Mouse (Mus musculus): Measurements from ENCODE around the gene Gbp4.
"Not testable (repeated sequence)": the region's sequence is repeated elsewhere in the genome, so short reads cannot be mapped to it uniquely, and the experiment has no call there.

Gene Gbp4

DNA sequence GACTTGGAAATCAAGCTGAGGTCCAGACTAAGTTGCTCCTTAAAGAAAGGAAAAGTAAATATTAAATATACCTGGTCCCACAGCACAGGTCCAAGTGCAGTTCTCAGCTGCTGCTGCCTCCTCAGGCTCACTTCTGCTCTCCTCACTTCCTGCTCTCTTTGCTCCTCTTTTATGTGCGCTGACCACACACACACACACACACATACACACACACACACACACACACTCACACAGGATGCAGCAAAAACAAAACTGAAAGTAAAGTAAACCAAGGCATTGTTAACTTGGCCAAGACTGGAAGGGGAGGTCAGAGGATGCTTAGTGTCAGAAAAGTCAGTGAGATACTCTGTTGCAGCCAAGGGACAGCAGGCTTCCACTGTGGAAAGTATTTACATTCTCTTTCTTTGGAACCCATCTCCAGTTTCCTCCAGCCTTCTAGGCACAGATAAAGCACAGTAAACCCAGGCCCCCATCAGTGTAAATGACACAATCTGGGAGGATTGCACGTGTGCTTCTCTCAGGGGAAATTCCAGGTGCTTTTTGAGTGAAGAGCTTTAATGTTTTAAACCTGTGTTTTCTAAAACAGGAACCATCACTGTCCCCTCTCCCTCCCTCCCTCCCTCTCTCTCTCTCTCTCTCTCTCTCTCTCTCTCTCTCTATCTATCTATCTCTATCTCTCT, at the start of gene Gbp4, which contains the start of the genes Gbp9 and Gbp8:
Gene Gbp4, minus strand, starts transcription at position 178 of the 680 bp plus-strand sequence.
Gene Gbp9, minus strand, starts transcription at position 131 of the 680 bp plus-strand sequence.
Gene Gbp8, minus strand, starts transcription at position 132 of the 680 bp plus-strand sequence.
- DNase-seq: not testable (repeated sequence)

DNA sequence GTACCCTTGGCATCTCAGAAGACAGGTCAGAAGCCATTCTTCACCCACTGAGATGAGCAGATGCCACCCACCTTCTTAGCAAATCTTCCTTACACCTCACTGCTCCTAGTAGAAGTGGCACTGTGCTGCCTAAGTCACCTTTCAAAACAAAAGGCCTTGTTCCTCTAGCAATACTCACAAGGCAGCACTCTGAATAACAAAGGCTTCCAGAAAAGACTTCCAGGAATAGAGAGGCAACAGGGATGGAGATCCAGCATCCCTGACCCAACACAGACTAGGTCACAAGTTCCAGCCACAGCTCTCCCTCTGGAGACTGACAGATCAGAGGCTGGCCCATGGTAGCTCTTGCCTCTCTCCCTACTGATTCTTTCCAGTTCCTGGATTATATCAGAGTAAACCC, 42.1 kb upstream of the Gbp4 start:
- DNase-seq: no peak

DNA sequence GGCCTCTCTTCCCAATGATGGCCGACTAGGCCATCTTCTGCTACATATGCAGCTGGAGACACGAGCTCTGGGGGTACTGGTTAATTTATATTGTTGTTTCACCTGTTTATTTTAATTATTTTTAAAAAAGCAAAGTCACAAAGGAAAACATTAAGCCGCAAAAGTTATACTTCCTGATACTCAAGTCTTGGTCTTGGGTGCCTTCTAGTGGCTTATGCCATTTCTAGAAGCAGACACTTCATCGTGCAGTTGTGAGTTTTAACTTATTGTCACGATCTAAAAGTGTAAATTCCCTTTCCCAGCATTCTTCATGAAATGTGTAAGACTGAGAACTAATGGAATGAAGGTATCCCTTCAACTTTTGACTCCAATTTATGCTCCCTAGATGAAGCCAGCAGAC, 17.2 kb upstream of the Gbp4 start:
- no peak for DNase-seq

DNA sequence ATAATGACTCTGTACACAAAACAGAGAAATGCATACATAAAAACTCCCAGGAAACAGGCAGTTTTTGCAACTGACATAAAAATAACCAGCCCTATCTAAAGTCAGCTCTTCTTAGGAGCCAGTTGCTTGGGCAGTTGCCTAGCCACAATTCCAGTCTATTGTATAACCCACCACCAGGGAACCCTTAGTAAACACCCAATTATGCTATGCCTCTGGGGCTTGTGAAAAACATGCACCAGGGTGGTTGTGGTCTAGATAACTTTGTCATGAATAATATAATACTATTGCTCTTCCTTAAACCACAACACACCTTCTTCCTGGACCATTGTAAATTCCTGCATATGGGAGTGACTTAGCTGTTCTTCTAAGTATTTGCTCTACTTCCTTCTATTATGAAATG, 14.7 kb upstream of the Gbp4 start:
- DNase-seq: no peak

DNA sequence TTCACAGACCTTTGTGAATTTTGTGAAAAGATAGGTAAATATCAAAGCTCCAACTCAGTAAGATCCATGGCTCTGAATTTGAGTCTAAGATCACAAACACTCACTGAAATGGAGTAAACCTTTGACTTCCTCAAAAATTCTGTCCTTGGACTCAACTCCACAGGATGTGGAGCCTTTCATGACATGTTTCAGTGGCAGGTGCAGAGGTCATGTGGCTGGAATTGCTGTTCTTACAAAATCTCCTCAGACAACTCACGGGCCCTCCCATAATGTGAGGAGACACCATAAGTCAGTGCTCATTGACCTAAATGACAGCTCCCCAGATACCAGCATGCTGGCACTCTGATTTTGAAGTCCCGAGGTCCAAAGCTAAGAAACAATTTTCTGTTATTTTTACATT, 8.7 kb upstream of the Gbp4 start:
- not testable (repeated sequence) for DNase-seq

DNA sequence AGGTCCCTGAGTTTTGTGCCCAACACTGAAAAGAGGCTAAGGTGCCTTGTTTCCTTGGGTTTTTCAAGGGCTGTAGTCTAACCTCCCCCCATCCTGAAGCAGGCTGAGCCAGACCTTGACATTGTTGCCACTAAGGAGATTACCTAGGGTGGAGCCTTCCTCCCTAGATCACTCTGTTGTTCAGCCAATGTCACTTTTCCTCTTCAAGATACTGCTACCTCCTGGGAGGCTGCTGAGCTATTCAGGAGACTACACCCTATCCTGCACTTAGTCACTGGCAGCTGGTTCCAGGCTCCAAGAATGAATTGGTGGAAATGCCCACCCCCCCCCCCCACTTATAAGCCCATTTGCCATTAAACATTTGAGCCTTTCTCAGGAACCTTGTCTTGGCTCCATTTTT, 7.1 kb upstream of the Gbp4 start:
- no peak for DNase-seq

DNA sequence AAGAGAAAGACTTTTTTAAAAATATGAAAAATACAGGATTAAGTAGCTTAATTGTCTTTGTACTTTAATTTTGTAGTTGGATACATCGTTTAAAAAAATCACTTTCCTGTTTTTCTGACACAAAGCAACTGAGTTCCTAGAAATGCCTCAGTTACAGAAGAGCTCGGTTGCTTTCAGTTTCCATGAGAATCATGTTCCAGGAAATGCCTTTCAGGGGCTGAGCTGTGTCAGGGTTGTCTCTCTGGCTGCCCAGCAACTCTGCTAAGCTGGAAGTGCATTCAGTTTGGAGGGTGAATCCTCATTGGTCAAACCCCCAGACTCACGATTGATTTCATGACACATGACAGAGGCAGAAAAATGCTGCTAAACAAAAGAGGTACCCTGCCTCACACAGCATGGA, 6.3 kb upstream of the Gbp4 start:
- not testable (repeated sequence) for DNase-seq

DNA sequence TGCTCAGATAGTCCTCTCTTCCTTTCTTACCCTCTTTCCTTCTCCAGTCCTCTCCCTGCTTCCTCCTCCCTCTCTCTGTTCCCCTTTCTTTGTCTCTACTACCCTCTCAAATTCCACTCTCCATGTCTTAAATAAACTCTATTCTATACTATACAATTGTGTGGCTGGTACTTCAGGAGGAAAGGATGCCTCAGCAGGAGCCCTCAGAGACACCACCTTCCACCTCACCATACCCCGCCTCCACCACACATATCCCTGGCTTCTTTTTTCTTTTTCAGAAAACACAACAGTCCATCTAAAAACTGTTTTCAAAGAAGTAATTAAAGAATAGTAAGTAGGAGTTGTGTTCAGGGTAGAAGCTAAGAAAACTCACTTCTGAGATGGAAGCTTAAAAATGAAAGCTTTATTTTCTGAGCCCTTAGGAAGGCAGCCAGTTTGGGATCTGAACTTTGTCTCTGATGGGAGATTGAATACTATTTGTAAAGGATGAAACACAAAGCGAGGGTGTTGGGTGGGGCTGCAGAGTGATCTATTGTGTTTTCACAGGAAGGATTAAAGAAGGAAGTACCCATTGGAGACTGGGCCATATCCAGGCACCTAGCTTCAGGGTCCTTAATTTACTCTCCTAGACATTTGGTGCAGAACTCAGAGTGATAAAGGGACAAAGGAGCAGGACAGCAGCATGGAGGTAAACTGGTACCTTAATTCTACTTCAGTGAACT, 864 bp upstream of the Gbp4 start:
- DNase-seq: not testable (repeated sequence)

DNA sequence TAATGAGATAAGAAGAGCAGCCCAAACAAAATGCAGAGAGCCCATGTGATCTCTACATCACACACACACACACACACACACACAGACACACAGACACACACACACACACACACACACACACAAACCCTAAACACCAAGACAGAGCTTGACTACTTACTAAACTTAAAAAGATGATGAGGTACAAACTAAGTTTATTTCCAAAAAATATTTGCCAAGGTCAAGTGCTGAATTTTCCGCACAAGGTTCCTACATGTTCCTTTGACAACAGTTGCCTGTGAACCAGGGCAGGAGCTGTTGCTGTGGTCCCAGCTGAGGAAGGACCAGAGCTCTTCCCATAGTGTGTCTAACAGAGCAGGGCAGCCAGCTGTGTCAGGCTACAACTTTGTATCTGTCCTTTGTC, 480 bp downstream of the Gbp4 start:
- no peak for DNase-seq

DNA sequence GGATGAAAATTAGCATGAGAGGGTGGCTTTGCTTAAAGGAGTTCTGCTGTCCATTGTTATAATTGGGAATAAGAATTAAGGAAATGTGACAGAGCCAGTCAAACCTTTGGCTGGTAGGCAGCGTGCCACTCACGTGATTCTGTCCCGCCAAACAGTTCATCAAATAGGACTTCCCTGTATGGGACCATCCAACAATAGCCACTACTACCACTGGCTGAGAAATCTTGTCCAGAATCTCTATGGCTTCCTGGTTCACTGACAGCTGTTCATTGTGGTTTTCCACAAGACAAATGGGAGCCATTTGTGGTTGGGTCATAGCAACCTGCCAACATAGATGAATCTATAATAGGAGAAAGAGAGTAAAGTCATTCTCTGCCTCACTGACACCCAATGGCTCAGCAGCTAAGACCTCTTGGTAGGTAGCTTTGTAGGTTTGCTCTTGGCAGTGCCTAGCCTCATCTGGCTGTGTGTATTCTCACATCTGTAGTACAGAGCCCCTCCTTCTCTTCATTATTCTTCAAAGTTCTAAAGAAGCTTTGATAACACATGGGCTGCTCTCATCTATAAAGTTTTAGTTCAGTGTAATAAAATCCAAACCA, 2.6 kb downstream of the Gbp4 start:
- not testable (repeated sequence) for DNase-seq

DNA sequence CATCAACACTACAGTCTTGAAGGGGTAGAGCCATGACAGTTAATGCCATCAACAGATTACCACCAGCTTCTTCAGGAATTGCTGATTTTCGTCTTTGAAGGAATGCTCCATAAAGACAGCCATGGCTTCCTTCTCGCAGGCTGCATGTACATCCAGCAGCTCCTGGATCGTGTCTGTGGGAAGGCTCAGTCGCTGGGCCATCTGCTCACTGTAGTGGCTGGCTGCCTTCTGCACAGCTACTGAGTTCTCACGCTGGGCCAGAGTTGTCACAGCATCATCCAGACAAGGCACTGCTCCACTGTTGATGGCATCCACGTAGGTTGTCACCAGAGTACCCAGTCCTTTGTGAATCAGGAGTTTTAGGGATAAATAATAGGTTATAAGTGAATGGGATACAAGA, 17.7 kb downstream of the Gbp4 start:
- not testable (repeated sequence) for DNase-seq

DNA sequence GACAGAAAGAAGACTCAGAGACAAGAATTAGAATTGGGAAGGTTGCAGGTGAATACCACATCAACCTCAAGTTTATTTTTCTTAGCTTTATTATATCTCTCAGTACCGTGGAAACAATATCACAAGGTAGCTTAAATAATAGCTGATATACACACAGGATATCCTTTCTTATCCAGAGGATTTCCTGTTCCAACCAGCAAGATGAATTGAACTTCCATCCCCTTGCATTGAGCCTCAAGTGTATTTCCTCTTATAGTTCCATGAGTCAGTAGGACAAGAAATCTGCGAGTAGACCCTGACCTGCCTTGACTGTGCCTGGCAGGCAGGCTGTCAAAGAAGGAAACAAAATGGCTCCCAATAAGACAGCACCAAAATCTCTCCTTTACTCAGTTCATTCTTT, 23.6 kb downstream of the Gbp4 start:
- DNase-seq: no peak

DNA sequence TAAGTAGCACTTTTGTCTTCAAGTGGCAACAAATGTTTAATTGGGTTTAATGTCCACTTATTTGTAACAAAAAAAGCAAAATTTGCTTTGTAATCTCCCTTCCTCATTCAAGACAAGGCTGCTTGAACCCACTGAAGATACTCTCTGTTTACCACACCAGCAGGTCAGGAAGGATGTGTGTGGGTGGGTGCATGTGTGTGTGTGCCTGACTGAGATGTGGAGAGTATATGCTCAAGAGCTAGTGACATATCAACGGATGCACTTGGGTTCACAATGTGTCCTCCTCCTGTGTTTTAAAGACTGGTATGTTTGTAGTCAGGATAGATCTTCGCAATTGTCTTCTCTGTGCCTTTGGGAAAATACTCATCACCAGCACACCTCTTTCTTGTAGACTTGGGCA, 24.7 kb downstream of the Gbp4 start:
- DNase-seq: no peak

DNA sequence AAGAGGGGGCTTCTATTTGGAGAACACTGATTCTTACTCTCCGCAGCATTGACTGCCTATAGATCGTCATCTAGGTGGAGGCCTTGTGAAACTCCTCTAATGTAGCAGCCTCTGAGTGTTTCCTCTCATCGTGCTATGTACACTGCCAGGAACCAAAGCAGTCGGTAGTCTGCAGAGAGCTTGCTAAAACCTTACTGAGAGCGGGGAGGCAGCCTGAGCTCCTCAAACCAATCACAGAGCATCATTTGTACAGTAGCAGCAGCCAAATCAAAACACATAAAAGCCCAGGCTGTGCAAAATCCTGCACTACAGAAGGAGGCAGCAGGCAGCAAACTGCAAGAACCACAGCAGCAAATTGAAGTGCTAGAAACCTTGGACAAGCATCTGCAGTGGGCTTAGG, 25.7 kb downstream of the Gbp4 start:
- DNase-seq: no peak

DNA sequence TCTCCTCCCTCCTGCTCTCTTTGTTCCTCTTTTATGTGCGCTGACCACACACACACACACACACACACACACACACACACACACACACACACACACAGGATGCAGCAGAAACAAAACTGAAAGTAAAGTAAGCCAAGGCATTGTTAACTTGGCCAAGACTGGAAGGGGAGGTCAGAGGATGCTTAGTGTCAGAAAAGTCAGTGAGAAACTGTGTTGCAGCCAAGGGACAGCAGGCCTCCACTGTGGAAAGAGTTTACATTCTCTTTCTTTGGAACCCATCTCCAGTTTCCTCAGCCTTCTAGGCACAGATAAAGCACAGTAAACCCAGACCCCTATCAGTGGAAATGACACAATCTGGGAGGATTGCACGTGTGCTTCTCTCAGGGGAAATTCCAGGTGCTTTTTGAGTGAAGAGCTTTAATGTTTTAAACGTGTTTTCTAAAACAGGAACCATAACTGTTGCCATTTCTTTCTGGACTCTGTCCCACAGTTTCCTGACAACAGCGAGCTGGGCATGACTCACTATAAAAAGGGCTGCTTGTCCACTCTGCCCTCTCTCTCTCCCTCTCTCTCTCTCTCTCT, 29.0 kb downstream of the Gbp4 start:
- peak; percentile 8 for DNase-seq

DNA sequence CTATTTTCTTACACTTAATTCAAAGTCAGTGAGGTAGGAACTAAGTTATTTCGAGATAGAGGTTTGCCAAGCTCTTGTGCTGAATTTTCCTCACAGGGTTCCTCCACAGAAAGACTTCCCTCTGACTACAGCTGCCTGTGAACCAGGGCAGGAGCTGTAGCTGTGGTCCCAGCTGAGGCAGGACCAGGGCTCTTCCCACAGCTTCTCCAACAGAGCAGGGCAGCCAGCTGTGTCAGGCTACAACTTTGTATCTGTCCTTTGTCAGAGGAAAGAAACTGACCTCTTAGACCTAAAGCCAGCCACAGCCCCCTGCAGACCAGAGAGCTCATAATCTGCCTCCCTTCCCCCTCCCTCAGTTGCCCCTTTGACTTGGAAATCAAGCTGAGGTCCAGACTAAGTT, 29.6 kb downstream of the Gbp4 start:
- DNase-seq: not testable (repeated sequence)

DNA sequence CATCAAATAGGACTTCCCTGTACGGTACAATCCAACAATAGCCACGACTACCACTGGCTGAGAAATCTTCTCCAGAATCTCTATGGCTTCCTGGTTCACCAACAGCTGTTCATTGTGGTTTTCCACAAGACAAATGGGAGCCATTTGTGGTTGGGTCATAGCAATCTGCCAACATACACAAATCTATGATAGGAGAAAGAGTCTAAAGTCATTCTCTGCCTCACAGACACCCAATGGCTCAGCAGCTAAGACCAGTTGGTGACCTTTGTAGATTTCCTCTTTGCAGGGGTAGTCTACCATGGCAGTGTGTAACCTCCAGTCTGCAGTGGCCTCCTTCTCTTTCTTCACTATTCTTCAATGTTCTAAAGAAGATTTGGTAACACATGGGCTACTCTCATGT, 33.7 kb downstream of the Gbp4 start:
- DNase-seq: not testable (repeated sequence)

DNA sequence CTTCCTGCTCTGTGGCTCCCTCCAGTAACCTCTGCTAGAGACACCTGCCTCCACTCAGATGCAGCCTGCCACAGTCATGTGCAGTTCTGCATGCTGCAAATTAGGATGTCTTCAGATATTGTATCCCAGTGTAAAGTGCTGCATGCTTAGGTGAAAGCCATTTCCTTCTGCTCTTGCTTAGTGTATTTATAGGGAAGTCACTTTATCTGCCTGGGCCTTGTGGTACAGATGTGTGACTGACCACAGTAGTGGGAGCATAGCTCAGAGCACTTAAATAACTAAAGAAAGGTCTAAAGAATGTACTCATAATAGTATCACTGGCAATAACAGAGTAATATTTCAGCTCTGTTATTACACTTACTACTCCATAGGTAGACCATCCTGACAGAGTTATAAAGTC, 57.5 kb downstream of the Gbp4 start:
- no peak for DNase-seq

DNA sequence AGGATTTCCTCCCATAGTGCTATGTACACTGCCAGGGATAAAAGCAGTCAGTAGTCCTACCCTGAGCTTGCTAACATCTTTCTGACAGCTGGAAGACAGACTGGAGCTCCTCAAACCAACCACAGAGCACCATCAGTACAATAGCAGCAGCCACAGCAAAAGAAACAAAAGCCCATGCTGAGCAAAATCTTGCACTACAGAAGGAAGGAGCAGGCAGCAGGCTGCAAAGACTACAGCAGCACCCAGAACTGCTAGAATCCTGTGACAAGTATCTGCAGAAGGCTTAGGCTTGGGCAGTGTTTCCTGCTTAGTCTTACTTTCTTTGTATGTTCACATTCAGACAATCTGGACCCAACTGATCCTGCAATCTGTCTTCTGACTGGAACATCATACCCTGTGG, 71.0 kb downstream of the Gbp4 start:
- not testable (repeated sequence) for DNase-seq

Data from liver (tissue).